Mouse (Mus musculus) WW6 (cell line): ENCODE results near the gene Znrd1as.
A peak's percentile ranks its signal among the peaks of the same experiment; 100 is the strongest.

Source experiments
- DNase-seq: peaks from one replicate; pipeline ENCODE4 v3.0.0-alpha.2; 2013; ENCODE audit warnings: low read depth, low spot score

Znrd1as gene

DNA sequence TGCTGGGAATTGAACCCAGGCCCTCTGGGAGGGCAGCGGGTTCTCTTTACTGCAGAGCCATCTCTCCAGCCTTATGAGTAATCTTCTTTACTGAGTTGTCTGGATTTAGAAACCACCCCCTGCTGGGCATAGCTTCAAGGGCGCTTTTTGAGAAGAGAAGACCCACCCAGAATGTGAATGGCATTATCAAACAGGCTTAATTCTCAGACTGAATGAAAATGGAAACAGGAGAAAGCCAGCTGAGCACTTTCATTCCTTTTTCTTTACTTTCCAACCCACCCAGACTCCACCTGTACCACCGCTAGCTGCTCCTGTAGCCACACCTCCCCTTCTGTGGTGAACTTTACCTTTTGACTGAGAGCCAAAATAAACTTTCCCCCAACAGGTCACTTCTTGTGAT lies 37.1 kb downstream of the Znrd1as start:
- DNase-seq = no peak

DNA sequence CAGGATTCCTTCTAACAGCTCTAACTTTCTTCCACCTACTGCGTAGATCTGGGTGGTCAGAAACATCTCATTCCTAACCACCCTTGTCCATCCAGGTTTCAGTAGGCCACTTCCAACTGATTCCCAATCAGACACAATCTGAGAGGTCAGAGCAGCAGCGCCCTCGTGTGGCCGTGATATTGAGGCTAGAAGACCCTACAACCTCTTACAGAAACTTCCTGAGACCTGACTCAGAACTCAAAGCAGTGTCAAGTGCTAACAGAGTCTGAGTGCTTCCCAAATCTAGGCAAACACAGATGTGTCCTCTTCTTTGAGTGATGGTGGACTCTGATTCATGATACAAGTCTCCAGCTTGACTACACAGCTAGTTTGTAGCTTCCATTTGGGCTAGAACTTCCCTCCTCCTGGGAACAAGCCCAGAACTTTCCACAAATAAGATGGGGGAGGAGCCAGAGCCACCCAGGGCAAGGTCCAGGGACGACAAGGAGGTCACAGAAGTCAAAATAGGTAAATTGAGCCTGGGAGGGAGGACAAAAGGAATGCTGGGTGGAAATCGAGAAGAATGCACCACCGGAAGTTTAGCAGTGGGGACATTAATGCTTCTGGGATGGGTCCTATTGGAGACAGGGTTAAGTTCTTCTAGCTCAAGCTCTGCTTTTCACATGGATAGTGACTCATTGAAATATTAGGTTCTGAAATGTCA lies 38.8 kb downstream of the Znrd1as start:
- DNase-seq = no peak

DNA sequence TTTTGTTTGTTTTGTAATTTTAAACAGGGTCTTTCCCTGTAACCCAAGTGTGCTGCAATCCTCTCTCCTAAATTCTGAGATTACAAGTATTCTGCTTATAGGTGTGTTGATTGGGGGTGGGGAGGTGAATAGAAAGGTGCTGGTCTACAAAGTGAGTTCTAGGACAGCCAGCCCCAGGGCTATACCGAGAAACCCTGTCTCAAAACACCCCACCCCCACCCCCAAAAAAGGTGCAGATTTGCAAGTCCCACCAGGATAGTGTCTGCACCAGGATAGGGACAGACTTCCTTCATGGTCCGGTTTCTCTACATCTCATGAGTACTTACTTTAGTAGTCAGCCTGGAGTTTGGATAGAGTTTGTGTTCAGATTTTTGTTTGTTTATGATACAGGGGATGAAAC lies 40.1 kb downstream of the Znrd1as start:
- DNase-seq = no peak

DNA sequence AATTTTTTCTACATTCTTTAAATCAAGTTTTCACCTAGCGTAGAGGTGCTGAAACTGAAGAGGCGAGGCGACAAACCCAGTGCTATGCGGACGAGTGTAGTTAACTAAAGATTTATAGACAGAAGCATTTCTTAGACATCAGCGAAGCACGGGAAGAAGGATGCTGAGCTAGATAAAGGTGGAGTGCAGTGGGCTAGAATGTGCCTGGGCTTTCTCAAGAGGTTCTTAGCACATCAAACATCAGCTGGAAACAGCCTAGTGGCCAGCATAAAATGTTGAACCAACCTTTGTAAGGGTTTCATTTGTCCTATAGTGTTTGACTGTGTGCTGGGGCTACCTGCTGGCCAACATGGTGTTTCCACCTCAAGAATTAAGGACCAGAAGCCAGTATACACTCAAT lies 42.5 kb downstream of the Znrd1as start, which contains the start of gene Zfp57:
Gene Zfp57, plus strand, starts transcription at position 301 of the 400 bp plus-strand sequence.
- DNase-seq = no peak

DNA sequence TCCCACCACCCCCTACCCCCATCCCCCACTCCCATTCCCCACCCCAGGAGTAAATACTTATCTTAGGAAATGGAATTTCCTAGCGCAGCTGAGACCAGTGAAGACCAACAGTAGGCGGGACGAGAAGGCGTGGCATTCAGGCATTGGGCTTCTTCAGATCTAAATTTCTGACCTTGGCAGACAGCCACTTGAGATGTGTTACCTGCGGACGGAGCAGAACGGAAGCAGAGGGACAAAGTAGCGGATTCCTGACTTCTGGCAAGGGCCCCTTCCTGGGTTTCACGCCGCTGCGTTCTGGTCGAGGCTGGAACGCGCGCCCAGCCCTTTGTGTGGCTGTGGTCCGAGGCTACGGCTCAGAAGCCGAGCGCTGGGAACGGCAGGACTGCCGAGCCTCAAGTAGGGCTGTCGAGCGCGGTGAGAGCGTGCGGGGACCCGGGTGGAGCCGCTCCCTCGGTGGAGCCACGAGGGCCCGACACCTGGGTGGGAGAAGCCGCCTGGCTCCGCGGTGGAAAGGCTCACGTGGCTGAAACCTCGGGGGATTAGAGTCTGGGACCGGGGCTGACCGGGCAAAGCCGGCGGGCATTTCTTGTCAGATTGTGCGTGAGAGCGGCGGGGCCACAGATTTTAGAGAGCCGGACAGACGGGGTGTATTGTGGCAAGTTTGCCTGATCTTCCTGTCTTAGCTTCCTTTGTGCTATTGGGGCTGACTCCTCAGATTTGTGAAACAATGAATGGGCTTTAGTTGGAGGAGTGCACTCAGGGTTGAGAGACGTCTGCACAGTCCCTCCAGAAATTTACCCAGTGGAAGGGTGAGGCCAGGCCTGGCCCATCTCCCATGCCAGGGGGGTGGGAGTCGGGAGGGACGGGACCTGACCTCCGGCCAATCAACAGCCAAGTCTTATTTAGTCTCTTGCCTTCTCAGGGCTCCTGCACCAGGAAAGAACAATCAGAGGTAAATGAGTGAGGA lies 44.3 kb downstream of the Znrd1as start:
- peak; percentile 83 for DNase-seq

DNA sequence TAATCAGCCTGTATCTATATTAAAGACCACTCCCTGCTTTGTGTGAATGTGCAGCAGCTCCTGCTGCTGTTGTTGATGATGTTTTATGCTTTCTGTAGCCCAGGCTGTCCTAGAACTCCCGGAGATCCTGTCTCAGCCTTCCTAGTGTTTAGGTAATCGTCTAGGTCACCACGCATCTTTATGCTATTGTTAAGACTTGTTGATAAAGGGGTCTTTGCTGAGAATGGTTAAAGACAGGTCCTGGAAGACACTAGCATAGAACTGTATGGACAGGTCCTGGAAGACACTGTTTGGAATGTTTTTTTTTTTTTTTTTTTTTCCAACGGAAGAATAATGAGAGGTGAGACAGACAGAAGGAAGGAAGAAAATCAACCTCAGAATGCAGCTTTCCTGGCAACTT lies 45.0 kb downstream of the Znrd1as start:
- DNase-seq = no peak

DNA sequence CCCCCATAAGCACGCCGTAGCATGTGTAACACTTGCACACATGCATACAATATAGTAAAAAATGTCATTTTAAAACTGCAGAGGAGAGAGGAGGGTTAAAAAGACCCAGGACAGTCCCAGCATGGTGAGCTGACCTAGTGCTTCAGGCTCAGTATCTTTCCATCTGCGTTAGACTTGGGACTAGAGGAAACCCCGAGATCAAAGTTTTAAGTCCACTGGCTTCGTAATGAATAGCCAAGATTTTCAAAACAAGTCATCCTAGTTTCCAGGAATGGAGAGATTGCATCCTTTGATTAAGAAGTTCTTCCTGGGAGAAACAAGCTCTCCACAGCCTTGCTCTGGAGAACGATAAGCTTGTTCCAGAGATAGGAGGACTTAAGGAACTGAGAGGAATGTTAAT lies 49.8 kb downstream of the Znrd1as start:
- no peak for DNase-seq

DNA sequence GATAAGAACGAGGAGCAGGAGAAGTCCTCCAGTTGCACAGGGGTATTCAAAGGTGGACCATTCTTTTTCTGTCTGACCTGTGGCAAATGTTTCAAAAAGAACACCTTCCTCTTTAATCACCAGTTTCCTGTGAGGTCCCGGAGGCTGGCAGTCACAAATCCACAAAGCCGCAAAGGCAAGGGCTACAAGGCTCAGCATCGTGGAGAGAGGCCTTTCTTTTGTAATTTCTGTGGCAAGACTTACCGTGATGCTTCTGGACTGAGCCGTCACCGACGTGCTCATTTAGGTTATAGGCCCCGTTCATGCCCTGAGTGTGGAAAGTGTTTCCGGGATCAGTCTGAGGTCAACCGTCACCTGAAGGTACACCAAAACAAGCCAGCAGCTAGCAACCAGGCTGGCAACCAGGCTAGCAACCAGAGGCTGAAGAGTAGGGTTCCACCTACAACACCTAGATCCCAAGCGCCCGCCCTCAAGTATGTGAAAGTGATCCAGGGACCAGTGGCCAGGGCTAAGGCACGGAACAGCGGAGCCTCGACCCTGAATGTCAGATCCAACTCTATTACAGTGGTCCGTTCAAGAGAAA lies 51.2 kb downstream of the Znrd1as start:
- no peak for DNase-seq

DNA sequence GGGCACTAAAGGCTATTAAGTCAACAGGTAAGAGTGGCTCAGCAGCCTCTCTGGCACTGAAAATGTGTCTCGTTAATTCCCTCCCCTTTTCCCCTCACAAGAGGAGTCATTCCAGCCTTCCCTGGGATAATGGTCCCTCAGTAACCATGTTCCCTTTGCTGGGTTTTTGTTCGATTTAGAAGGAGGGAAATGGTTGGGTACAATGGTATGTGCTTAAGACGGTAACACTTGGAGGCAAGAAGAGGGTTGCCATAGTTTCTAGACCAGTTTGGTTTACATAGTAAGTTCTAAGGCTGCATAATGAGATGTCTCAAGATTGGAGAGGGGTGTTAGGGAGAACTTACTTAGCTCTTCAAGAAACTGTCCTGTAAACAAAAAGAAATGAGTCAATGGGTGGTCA lies 53.3 kb downstream of the Znrd1as start:
- no peak for DNase-seq

DNA sequence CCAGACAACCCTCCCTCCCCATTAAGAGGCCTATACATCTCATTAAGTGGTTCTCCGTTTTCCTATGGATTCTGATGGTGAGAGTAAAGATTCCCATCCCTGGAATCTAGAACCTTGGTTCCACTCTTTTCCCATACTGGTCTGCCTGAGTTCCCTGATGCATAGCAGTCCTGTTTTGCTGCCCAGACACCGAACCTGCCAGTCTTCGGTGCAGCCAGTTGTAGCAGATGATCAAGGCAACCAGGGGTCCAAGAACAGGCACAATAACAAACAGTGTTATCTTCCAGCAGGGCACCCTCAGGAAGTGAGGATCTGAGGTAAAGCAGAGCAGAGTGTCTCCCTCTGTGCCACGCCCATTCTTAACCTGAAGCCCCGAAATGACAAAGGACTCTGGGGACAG lies 53.7 kb downstream of the Znrd1as start:
- DNase-seq = no peak
